Mouse (Mus musculus) limb, embryonic 15.5 days (tissue): ENCODE measurements around the gene Ajuba. TPM values are rescaled to one million over a fixed set of nuclear protein-coding genes. Genes with fewer than 3 reads are reported as not detected.

ENCODE experiments used
- ATAC-seq: fragments of 200-750 bp; cut with Nextera tagmentation; 2 replicates; pipeline ENCODE4 v1.8.0; 2017; ENCODE audit warnings: low read depth, moderate TSS enrichment; ENCODE audit not compliant: insufficient number of reproducible peaks, low FRiP score, low TSS enrichment
- H3K27ac ChIP-seq: fragments of 300-500 bp; sonication (generic); 2 replicates; pipeline ENCODE4 v1.5.1; 2015; ENCODE audit warnings: moderate library complexity, mild to moderate bottlenecking, inconsistent platforms
- H3K27me3 ChIP-seq: fragments of 300-500 bp; sonication (generic); 2 replicates; pipeline ENCODE4 v1.6.1; 2015; ENCODE audit warnings: inconsistent platforms
- H3K36me3 ChIP-seq: fragments of 300-500 bp; sonication (generic); 2 replicates; pipeline ENCODE4 v1.6.1; 2015; ENCODE audit warnings: inconsistent platforms
- H3K4me1 ChIP-seq: fragments of 300-500 bp; sonication (generic); 2 replicates; pipeline ENCODE4 v1.6.1; 2015; ENCODE audit warnings: inconsistent platforms
- H3K4me2 ChIP-seq: fragments of 300-500 bp; sonication (generic); 2 replicates; pipeline ENCODE4 v1.6.1; 2015; ENCODE audit warnings: mild to moderate bottlenecking, inconsistent platforms
- H3K4me3 ChIP-seq: fragments of 300-500 bp; sonication (generic); 2 replicates; pipeline ENCODE4 v1.5.1; 2015; ENCODE audit warnings: mild to moderate bottlenecking, inconsistent platforms
- H3K9ac ChIP-seq: fragments of 300-500 bp; sonication (generic); 2 replicates; pipeline ENCODE4 v1.6.1; 2015; ENCODE audit warnings: inconsistent platforms
- H3K9me3 ChIP-seq: fragments of 300-500 bp; sonication (generic); 2 replicates; pipeline ENCODE4 v1.6.1; 2016; ENCODE audit warnings: inconsistent platforms
- WGBS: fragments of 180-500 bp; shearing (Covaris S2); methylation state at CpG from one replicate; pipeline ENCODE4 v1.1.7; 2015; 5-methylcytosine and 5-hydroxymethylcytosine counted together
- polyA plus RNA-seq: library from polyadenylated mRNA; unstranded; fragments of >200 nt; fragmentation: Nextera tagmentation; extraction: Ambion mirVana; gene quantifications from 2 replicates; pipeline ENCODE4 v1.2.1, GENCODE M21; 2015

Gene Ajuba
- polyA plus RNA-seq, 1 experiment from 2014 or later: 52.7 TPM

- Histone ChIP-seq H3K4me2 (no peak overlapping the region), H3K9ac (no peak overlapping the region), H3K4me1 (peaks cover 21% of the 10 kb centered on the region), H3K27me3 (no peaks in the 10 kb centered on the region), H3K9me3 (no peaks in the 10 kb centered on the region), H3K4me3 (no peak overlapping the region), H3K27ac (no peak overlapping the region), H3K36me3 (peaks cover 7% of the 10 kb centered on the region)
- 63% methylated on average over 8 of the region's 8 CpGs for WGBS
- ATAC-seq: no peak
Observed at GRCm38 (mm10) chr14:54607226-54607625, 29.9 kb upstream of the Ajuba start.

- Histone ChIP-seq H3K36me3 (no peaks in the 10 kb centered on the region), H3K9me3 (no peaks in the 10 kb centered on the region), H3K4me2 (peak within 1 kb of the TSS; percentile 62), H3K4me3 (peak within 1 kb of the TSS; percentile 56), H3K4me1 (peaks cover 21% of the 10 kb centered on the region), H3K27ac (peak within 1 kb of the TSS; percentile 84), H3K27me3 (no peaks in the 10 kb centered on the region), H3K9ac (0 out of 2 replicates have a peak within 1 kb of the TSS, but pooled peaks have one; percentile 28)
- 2% methylated on average over 34 of the region's 39 CpGs for WGBS
- peak; percentile 46; the same call in 1 of the 2 replicates for ATAC-seq
Observed at GRCm38 (mm10) chr14:54605752-54606321, 28.5 kb upstream of the Ajuba start, which contains the start of gene 4931414P19Rik. Gene 4931414P19Rik (minus strand): TSS chr14:54605993.

- Histone ChIP-seq H3K9ac (no peak overlapping the region), H3K36me3 (0 out of 2 replicates have a peak, but pooled peaks cover 9% of the 10 kb centered on the region), H3K4me2 (peak overlapping the region; percentile 45), H3K4me1 (peaks cover 21% of the 10 kb centered on the region), H3K27me3 (no peaks in the 10 kb centered on the region), H3K27ac (peak overlapping the region; percentile 98), H3K9me3 (no peaks in the 10 kb centered on the region), H3K4me3 (peak overlapping the region; percentile 69)
- no peak for ATAC-seq
- whole genome bisulfite sequencing: 79% methylated on average over 8 of the region's 8 CpGs
Observed at GRCm38 (mm10) chr14:54603686-54604085, 26.3 kb upstream of the Ajuba start.

GRCm38 (mm10) chr14:54603038-54603654, 25.8 kb upstream of the Ajuba start:
- H3K27me3 ChIP-seq: no peaks in the 10 kb centered on the region
- H3K4me3 ChIP-seq: peak overlapping the region; percentile 69
- under 1% methylated on average over 46 of the region's 46 CpGs for WGBS
- peak overlapping the region; percentile 45 for H3K4me2 ChIP-seq
- H3K36me3 ChIP-seq: 0 out of 2 replicates have a peak, but pooled peaks cover 9% of the 10 kb centered on the region
- peak overlapping the region; percentile 75 for H3K9ac ChIP-seq
- H3K9me3 ChIP-seq: no peaks in the 10 kb centered on the region
- peak; percentile 98 for ATAC-seq
- peak overlapping the region; percentile 98 for H3K27ac ChIP-seq
- H3K4me1 ChIP-seq: peaks cover 21% of the 10 kb centered on the region

GRCm38 (mm10) chr14:54602613-54603012, 25.3 kb upstream of the Ajuba start:
- H3K9me3 ChIP-seq: no peaks in the 10 kb centered on the region
- no peaks in the 10 kb centered on the region for H3K27me3 ChIP-seq
- peaks cover 21% of the 10 kb centered on the region for H3K4me1 ChIP-seq
- H3K9ac ChIP-seq: no peak overlapping the region
- H3K36me3 ChIP-seq: 0 out of 2 replicates have a peak, but pooled peaks cover 9% of the 10 kb centered on the region
- H3K27ac ChIP-seq: peak overlapping the region; percentile 98
- WGBS: 30% methylated on average over 4 of the region's 4 CpGs
- ATAC-seq: no peak
- peak overlapping the region; percentile 69 for H3K4me3 ChIP-seq
- peak overlapping the region; percentile 45 for H3K4me2 ChIP-seq

GRCm38 (mm10) chr14:54601601-54602000, 24.2 kb upstream of the Ajuba start:
- H3K27me3 ChIP-seq: no peaks in the 10 kb centered on the region
- WGBS: 57% methylated on average over 2 of the region's 2 CpGs

DNA sequence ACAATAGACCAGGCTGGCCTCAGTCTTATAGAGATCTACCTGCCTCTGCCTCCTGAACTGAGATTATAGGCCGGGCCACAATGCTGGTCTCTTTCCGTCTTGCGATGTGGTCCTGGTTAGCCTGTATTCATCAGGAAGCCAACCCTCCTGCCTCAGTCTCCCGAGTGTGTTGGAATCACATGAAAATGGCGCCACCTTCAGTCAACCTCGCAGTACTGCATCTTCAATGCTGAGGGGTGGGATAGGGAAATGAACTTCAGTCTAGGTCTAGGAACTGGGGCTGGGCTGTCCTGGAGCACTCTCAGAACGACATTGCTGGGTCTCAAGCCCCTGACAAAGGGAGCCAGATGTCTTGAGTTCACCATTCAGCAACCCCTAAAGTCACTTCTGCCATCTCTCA, 19.7 kb upstream of the Ajuba start:
- Histone ChIP-seq H3K27ac (no peak overlapping the region), H3K4me3 (no peak overlapping the region), H3K27me3 (no peaks in the 10 kb centered on the region), H3K9me3 (no peaks in the 10 kb centered on the region), H3K4me2 (no peak overlapping the region), H3K36me3 (peaks cover 20% of the 10 kb centered on the region; the same call in 1 of the 2 replicates), H3K9ac (no peak overlapping the region), H3K4me1 (peaks cover 6% of the 10 kb centered on the region; the same call in 1 of the 2 replicates)
- ATAC-seq: no peak
- WGBS: 77% methylated on average over 7 of the region's 7 CpGs

More at GRCm38 (mm10) chr14:54601601-54602000, 24.2 kb upstream of the Ajuba start:
- Histone ChIP-seq H3K27ac (no peak overlapping the region), H3K9me3 (no peaks in the 10 kb centered on the region), H3K4me1 (peaks cover 21% of the 10 kb centered on the region), H3K36me3 (0 out of 2 replicates have a peak, but pooled peaks cover 9% of the 10 kb centered on the region), H3K4me3 (no peak overlapping the region), H3K4me2 (no peak overlapping the region), H3K9ac (no peak overlapping the region)
- ATAC-seq: no peak

DNA sequence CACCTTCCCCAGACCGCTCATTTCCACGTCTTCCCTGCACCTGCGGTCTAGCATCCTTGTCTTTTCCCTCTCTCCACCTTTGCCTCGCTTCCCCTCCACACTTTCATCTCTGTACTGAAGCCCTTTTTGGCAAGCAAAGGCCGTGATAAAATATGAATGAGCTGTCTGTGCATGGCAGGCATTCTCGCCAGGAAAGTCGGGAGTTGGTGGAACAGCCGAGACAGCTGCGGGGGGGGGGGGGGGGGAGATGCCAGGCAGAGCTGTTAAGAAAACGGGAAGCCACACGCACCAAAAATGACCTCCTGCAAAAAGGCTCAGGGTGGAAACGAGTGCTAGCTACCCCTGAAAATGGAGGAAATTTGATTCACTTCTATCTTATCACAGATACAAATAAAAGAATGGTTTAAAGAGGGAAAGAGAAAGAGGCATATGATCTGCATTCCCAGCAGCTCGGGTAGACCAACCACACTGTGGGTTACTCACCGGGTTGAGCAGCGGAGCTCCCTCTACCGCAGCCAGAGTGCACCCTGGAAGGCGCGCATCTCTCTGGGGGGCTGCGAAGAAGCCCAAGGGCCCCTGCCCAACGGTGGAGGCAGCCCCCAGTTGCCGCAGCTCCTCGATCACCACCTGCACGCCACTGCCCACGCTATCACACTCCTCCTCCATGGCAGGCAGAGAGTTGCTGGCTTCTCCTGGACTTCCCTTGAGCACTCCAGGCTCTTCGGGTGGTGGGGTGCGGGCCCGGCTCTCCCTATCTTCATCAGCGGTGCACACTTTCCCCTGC, 17.5 kb upstream of the Ajuba start:
- Histone ChIP-seq H3K4me2 (no peak overlapping the region), H3K9ac (no peak overlapping the region), H3K9me3 (no peaks in the 10 kb centered on the region), H3K4me3 (no peak overlapping the region), H3K27me3 (no peaks in the 10 kb centered on the region), H3K4me1 (peaks cover 6% of the 10 kb centered on the region; the same call in 1 of the 2 replicates), H3K27ac (no peak overlapping the region), H3K36me3 (peaks cover 27% of the 10 kb centered on the region)
- ATAC-seq: no peak
- WGBS: 77% methylated on average over 28 of the region's 28 CpGs

GRCm38 (mm10) chr14:54594055-54594454, 16.7 kb upstream of the Ajuba start:
- Histone ChIP-seq H3K27ac (no peak overlapping the region), H3K27me3 (no peaks in the 10 kb centered on the region), H3K9me3 (no peaks in the 10 kb centered on the region), H3K36me3 (peaks cover 22% of the 10 kb centered on the region), H3K4me3 (no peak overlapping the region), H3K9ac (no peak overlapping the region), H3K4me1 (peaks cover 6% of the 10 kb centered on the region; the same call in 1 of the 2 replicates), H3K4me2 (no peak overlapping the region)
- 88% methylated on average over 3 of the region's 3 CpGs for WGBS
- ATAC-seq: no peak

DNA sequence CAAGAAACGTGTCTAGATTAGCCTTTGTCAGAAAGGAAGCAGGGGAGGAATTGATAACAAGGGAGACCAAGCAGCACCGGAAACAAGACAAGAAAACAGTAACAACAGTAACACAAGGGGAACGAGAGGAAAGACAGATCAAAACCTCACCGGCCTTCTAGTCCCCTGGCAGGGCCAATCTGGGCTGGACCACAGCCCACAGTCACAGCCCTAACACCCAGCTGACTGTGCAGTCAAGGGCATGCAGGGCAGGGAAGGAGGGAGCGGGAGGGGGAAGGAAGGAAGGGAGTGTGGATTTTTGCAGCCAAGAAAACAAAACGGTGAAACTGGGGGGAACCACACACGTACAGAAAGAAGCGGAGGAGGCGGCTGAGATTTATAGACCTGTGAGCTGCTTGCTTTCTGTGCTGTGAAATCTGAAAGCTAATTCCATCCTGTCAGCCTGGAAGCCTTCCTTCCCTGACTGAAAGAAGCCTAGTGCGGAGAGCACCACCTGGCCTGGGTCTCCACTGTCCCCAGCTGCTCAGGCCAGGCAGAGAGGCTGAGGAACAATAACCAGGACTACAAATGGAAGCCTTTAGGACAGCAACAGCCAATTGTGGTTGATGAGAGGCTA, 15.1 kb upstream of the Ajuba start:
- H3K27ac ChIP-seq: peak overlapping the region; percentile 22
- no peak overlapping the region for H3K9ac ChIP-seq
- no peaks in the 10 kb centered on the region for H3K27me3 ChIP-seq
- ATAC-seq: no peak
- H3K4me3 ChIP-seq: no peak overlapping the region
- 42% methylated on average over 10 of the region's 10 CpGs for WGBS
- H3K36me3 ChIP-seq: peaks cover 18% of the 10 kb centered on the region
- no peaks in the 10 kb centered on the region for H3K9me3 ChIP-seq
- peaks cover 6% of the 10 kb centered on the region; the same call in 1 of the 2 replicates for H3K4me1 ChIP-seq
- no peak overlapping the region for H3K4me2 ChIP-seq

- no peaks in the 10 kb centered on the region for H3K27me3 ChIP-seq
- H3K4me2 ChIP-seq: no peak overlapping the region
- peaks cover 18% of the 10 kb centered on the region for H3K36me3 ChIP-seq
- H3K9ac ChIP-seq: no peak overlapping the region
- H3K9me3 ChIP-seq: no peaks in the 10 kb centered on the region
- H3K4me3 ChIP-seq: no peak overlapping the region
- WGBS: 91% methylated on average over 16 of the region's 16 CpGs
- peaks cover 6% of the 10 kb centered on the region; the same call in 1 of the 2 replicates for H3K4me1 ChIP-seq
- ATAC-seq: no peak
- no peak overlapping the region for H3K27ac ChIP-seq
Observed at GRCm38 (mm10) chr14:54591056-54591455, 13.7 kb upstream of the Ajuba start.
